Mouse (Mus musculus): ENCODE results near the gene Sestd1. TPM values are rescaled to one million over a fixed set of nuclear protein-coding genes. Genes with fewer than 3 reads are reported as not detected.

Gene Sestd1
- polyA plus RNA-seq, 1 experiment from 2014 or later = 14.1 TPM

DNA sequence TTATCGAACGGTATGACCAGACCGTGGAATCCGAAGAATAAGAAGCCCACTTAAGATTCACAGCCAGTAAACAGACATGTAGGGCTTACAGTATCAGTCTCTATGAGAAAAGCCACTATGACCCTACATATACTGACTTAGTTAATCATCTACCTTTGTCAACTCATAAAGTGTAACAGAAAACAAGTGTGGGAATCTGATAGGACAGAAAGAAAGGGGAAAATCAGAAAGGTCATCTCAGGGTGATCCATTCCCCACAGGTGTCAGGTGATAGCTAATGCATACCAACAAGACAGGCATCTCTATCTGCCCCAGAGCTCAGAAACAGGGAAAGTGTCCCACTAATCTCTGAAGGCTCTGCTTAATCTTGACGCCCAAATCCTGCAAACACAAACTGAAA is 4.5 kb downstream of the Sestd1 start:
- ATAC-seq (ENCODE audit: insufficient read depth, low FRiP score) = no peak
- no peaks in the 10 kb centered on the region for H3K9me3 ChIP-seq (replicated peaks; ENCODE audit: control insufficient read depth, low read length)
- H3K4me1 ChIP-seq (ENCODE audit: control insufficient read depth, insufficient read depth, low read length) = peaks cover 14% of the 10 kb centered on the region
- no peak overlapping the region for H3K9ac ChIP-seq (ENCODE audit: low read length)
- no peak overlapping the region for H3K4me2 ChIP-seq (ENCODE audit: low read depth, low read length)
- no peak overlapping the region for H3K27ac ChIP-seq (ENCODE audit: low read length)
- WGBS = 76% methylated on average over 5 of the region's 5 CpGs
- no peaks in the 10 kb centered on the region for H3K36me3 ChIP-seq (ENCODE audit: control insufficient read depth, insufficient read depth, low read length)
- H3K27me3 ChIP-seq (ENCODE audit: control insufficient read depth, insufficient read depth, low read length) = no peaks in the 10 kb centered on the region
- H3K4me3 ChIP-seq (replicated peaks; ENCODE audit: low read length) = no peak overlapping the region

DNA sequence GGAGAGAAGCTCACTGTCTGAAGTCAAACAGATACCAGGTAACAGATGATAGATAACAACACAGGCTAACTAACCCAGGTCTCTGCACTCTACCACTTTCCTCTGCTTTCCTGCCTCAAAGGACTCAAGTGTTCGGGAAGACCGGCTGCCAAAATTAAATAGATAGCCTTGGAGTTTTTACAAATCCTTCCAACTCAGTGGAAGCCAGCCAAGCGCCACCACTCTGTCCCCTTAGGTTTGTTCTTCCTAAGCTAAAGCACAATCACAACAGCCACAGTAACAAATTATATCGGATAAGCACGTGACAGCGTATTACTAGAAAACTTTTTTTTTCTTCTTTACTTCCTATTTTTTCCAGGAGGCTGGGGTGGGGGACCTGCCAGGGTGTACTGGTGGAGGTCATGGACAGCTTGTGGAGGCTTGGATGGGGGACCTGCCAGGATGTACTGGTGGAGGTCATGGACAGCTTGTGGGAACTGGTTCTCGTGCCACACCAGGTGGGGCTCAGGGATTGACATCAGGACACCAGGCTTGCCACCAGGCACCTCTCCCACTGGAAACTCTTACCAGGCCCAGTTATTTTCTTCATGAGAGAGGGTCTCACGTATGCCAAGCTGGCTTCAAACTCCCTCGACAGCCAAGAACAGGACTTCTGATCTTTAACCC is 5.3 kb downstream of the Sestd1 start:
- H3K9ac ChIP-seq (ENCODE audit: low read length) = no peak overlapping the region
- ATAC-seq (ENCODE audit: insufficient read depth, low FRiP score) = no peak
- H3K4me3 ChIP-seq (replicated peaks; ENCODE audit: low read length) = no peak overlapping the region
- H3K27me3 ChIP-seq (ENCODE audit: control insufficient read depth, insufficient read depth, low read length) = no peaks in the 10 kb centered on the region
- peaks cover 14% of the 10 kb centered on the region for H3K4me1 ChIP-seq (ENCODE audit: control insufficient read depth, insufficient read depth, low read length)
- no peaks in the 10 kb centered on the region for H3K9me3 ChIP-seq (replicated peaks; ENCODE audit: control insufficient read depth, low read length)
- H3K36me3 ChIP-seq (ENCODE audit: control insufficient read depth, insufficient read depth, low read length) = no peaks in the 10 kb centered on the region
- no peak overlapping the region for H3K27ac ChIP-seq (ENCODE audit: low read length)
- WGBS = 65% methylated on average over 9 of the region's 9 CpGs
- no peak overlapping the region for H3K4me2 ChIP-seq (ENCODE audit: low read depth, low read length)

DNA sequence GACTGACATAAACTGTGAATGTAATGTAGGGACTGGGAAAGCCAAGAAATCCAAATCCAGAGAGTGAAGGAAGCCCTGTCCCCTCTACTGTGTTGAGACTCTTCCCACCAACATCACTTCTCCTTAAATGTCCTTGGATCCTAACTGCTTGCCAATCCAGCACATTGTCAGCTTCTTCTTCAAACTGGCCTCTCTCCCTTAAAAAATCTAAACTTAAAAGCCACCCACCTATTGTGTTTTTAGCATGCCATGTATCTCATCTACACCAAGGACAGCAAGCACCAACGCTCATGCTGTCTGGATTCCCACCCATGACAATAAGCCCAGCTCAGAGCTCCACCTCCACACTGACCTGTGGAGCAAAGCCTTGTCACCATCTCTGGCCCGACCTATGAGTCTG is 7.4 kb downstream of the Sestd1 start:
- Histone ChIP-seq H3K27ac (ENCODE audit: low read length) (no peak overlapping the region), H3K4me1 (ENCODE audit: control insufficient read depth, insufficient read depth, low read length) (peaks cover 29% of the 10 kb centered on the region), H3K27me3 (ENCODE audit: control insufficient read depth, insufficient read depth, low read length) (no peaks in the 10 kb centered on the region), H3K9me3 (replicated peaks; ENCODE audit: control insufficient read depth, low read length) (no peaks in the 10 kb centered on the region), H3K36me3 (ENCODE audit: control insufficient read depth, insufficient read depth, low read length) (no peaks in the 10 kb centered on the region), H3K4me3 (replicated peaks; ENCODE audit: low read length) (no peak overlapping the region), H3K9ac (ENCODE audit: low read length) (no peak overlapping the region), H3K4me2 (ENCODE audit: low read depth, low read length) (no peak overlapping the region)
- no peak for ATAC-seq (ENCODE audit: insufficient read depth, low FRiP score)
- WGBS = 82% methylated on average over 2 of the region's 2 CpGs

DNA sequence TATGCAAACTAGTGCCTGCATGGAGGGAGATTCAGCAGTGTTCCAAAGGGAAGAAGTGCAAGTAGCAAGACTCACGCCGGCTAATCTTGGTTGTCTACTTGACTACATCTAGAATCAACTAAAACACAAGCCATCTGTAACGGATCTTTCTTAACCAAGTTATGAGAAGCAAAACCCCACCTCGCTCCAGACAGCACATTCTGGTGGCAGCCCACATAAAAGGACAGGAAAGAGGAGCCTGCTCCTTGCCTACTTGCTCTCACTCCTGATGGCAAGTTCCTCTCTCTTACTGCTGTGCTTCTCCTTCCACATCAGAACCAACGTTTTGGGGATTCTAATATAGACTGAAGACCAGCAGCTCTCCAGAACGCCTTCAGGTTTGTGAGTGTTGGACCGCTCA is 9.6 kb downstream of the Sestd1 start:
- H3K4me2 ChIP-seq (ENCODE audit: low read depth, low read length) = no peak overlapping the region
- H3K9me3 ChIP-seq (replicated peaks; ENCODE audit: control insufficient read depth, low read length) = no peaks in the 10 kb centered on the region
- H3K27ac ChIP-seq (ENCODE audit: low read length) = no peak overlapping the region
- H3K4me1 ChIP-seq (ENCODE audit: control insufficient read depth, insufficient read depth, low read length) = peaks cover 41% of the 10 kb centered on the region
- no peaks in the 10 kb centered on the region for H3K36me3 ChIP-seq (ENCODE audit: control insufficient read depth, insufficient read depth, low read length)
- ATAC-seq (ENCODE audit: insufficient read depth, low FRiP score) = no peak
- no peaks in the 10 kb centered on the region for H3K27me3 ChIP-seq (ENCODE audit: control insufficient read depth, insufficient read depth, low read length)
- 79% methylated on average over 7 of the region's 7 CpGs for WGBS
- H3K9ac ChIP-seq (ENCODE audit: low read length) = no peak overlapping the region
- no peak overlapping the region for H3K4me3 ChIP-seq (replicated peaks; ENCODE audit: low read length)

DNA sequence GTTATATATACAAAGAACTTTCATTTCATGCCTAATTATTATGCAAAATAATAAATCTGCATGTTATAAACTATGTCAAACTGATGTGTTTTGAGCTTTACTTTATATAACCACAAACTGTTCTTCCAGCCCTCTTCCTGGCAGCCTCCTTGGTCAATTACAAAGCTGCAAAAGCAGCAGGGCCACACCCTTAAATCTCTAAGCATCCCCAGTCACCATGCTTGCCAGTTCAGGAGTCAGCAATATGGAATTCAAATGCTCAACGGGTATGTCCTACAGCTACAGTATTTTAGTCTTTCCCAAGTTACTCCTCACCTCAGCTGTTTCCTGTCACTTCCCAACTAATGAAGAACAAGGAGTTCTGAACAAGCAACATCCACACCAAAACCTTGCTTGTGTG is 10.3 kb downstream of the Sestd1 start:
- H3K4me1 ChIP-seq (ENCODE audit: control insufficient read depth, insufficient read depth, low read length) = peaks cover 43% of the 10 kb centered on the region
- no peaks in the 10 kb centered on the region for H3K9me3 ChIP-seq (replicated peaks; ENCODE audit: control insufficient read depth, low read length)
- 77% methylated on average over 1 of the region's 1 CpGs for WGBS
- no peak overlapping the region for H3K9ac ChIP-seq (ENCODE audit: low read length)
- no peak overlapping the region for H3K27ac ChIP-seq (ENCODE audit: low read length)
- H3K36me3 ChIP-seq (ENCODE audit: control insufficient read depth, insufficient read depth, low read length) = no peaks in the 10 kb centered on the region
- H3K27me3 ChIP-seq (ENCODE audit: control insufficient read depth, insufficient read depth, low read length) = no peaks in the 10 kb centered on the region
- ATAC-seq (ENCODE audit: insufficient read depth, low FRiP score) = no peak
- H3K4me3 ChIP-seq (replicated peaks; ENCODE audit: low read length) = no peak overlapping the region
- H3K4me2 ChIP-seq (ENCODE audit: low read depth, low read length) = no peak overlapping the region

DNA sequence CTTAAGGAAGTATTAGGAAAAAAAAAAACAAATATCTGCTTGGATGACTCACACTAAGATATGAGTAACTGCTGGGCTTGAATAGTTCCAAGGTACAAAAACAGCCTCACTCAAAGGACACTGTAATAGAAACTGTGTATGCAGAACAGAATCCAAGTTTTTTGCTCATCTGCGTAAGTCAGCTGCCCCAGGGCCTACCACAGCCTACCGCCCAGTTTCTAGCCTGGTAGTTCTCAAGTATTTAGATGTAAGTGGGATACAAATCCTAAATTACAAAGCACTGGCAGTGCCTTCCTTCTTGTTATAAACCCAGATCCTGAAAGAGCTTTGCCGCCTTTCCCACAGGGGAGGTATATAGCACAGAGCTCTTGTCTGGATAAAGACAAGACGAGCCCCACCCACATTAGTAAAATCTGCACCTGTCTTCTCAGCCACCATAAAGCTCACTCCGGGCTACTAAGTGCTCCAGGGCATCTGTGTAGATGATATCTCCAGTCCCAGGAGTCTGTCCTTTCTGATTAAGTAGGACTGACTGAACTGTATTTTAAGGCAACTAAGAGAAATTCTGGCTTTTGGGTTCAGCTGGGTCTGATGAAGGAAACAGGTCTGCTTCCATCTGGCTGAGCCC is 11.7 kb downstream of the Sestd1 start:
- Histone ChIP-seq H3K4me3 (replicated peaks; ENCODE audit: low read length) (no peak overlapping the region), H3K27me3 (ENCODE audit: control insufficient read depth, insufficient read depth, low read length) (no peaks in the 10 kb centered on the region), H3K4me1 (ENCODE audit: control insufficient read depth, insufficient read depth, low read length) (peaks cover 47% of the 10 kb centered on the region), H3K27ac (ENCODE audit: low read length) (peak overlapping the region; percentile 73), H3K9ac (ENCODE audit: low read length) (0 out of 2 replicates have a peak overlapping the region, but pooled peaks have one; percentile 36), H3K4me2 (ENCODE audit: low read depth, low read length) (no peak overlapping the region), H3K9me3 (replicated peaks; ENCODE audit: control insufficient read depth, low read length) (no peaks in the 10 kb centered on the region), H3K36me3 (ENCODE audit: control insufficient read depth, insufficient read depth, low read length) (no peaks in the 10 kb centered on the region)
- ATAC-seq (ENCODE audit: insufficient read depth, low FRiP score) = no peak
- WGBS = 69% methylated on average over 5 of the region's 5 CpGs

DNA sequence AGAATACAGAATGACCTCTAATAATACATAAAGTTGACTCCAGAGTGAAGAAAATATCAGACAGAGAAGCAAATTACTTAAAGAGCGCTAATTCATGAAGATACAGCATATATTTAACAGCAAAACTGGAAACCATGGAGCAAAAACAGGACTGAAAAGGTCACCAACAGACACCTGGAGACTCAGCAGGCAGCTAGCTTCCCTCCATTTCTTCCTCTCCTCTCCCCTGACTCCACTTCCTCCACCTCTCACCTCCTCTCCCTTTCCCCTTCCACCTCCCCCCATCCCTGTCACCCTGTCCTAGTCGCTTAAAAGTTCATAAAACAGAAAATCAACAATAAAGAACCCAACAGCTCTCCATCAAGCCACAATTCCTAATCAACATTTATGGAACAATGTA is 13.5 kb downstream of the Sestd1 start:
- Histone ChIP-seq H3K27ac (ENCODE audit: low read length) (no peak overlapping the region), H3K4me1 (ENCODE audit: control insufficient read depth, insufficient read depth, low read length) (peaks cover 57% of the 10 kb centered on the region)
- 89% methylated on average over 2 of the region's 2 CpGs for WGBS

DNA sequence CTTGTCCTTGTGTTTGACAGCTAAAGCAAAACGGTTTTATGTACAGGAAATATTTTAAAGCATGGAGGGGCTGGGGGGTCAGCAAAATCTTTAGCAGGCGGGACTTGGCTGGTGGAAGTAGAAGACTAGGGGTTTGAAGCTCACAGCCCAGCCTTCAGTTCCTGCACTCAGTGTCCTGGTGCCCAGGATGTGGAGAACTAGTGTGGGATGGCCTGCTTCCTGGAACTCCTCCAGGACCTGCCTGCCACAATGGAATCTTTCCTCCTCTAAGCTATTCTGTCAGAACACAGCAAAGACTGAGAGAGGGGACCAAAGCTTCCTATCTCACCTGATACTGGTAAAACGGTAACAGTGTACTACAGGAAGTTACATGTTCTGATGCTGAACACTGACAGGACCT is 14.4 kb downstream of the Sestd1 start:
- H3K4me2 ChIP-seq (ENCODE audit: low read depth, low read length) = no peak overlapping the region
- H3K9me3 ChIP-seq (replicated peaks; ENCODE audit: control insufficient read depth, low read length) = no peaks in the 10 kb centered on the region
- WGBS = 54% methylated on average over 3 of the region's 3 CpGs
- no peaks in the 10 kb centered on the region for H3K27me3 ChIP-seq (ENCODE audit: control insufficient read depth, insufficient read depth, low read length)
- no peak for ATAC-seq (ENCODE audit: insufficient read depth, low FRiP score)
- H3K36me3 ChIP-seq (ENCODE audit: control insufficient read depth, insufficient read depth, low read length) = no peaks in the 10 kb centered on the region
- H3K4me3 ChIP-seq (replicated peaks; ENCODE audit: low read length) = no peak overlapping the region
- H3K4me1 ChIP-seq (ENCODE audit: control insufficient read depth, insufficient read depth, low read length) = peaks cover 57% of the 10 kb centered on the region
- H3K9ac ChIP-seq (ENCODE audit: low read length) = no peak overlapping the region
- H3K27ac ChIP-seq (ENCODE audit: low read length) = no peak overlapping the region

More for the DNA sequence above, 13.5 kb downstream of the Sestd1 start:
- no peaks in the 10 kb centered on the region for H3K9me3 ChIP-seq (replicated peaks; ENCODE audit: control insufficient read depth, low read length)
- no peak for ATAC-seq (ENCODE audit: insufficient read depth, low FRiP score)
- no peak overlapping the region for H3K9ac ChIP-seq (ENCODE audit: low read length)
- H3K4me3 ChIP-seq (replicated peaks; ENCODE audit: low read length) = no peak overlapping the region
- no peak overlapping the region for H3K4me2 ChIP-seq (ENCODE audit: low read depth, low read length)
- no peaks in the 10 kb centered on the region for H3K36me3 ChIP-seq (ENCODE audit: control insufficient read depth, insufficient read depth, low read length)
- no peaks in the 10 kb centered on the region for H3K27me3 ChIP-seq (ENCODE audit: control insufficient read depth, insufficient read depth, low read length)

DNA sequence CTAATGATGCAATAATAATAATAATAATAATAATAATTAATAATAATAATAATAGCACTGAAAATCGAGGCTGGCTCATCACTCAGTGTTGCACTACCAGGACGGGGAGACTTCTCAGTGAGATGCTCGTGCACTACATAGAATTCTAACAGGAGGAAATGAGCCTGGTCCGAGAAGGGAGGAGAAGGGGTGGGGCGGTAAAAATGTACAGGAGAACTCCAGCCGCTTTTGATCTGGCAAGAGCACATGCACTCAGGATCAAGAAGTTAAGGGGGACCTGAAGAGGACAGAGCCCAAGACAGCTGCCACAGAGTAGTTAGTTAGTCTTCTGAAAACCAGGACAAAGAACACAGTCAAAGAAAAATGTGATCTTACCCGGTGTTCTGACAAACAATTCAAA is 15.1 kb downstream of the Sestd1 start:
- Histone ChIP-seq H3K4me3 (replicated peaks; ENCODE audit: low read length) (no peak overlapping the region), H3K36me3 (ENCODE audit: control insufficient read depth, insufficient read depth, low read length) (no peaks in the 10 kb centered on the region), H3K4me2 (ENCODE audit: low read depth, low read length) (no peak overlapping the region), H3K9ac (ENCODE audit: low read length) (no peak overlapping the region), H3K27me3 (ENCODE audit: control insufficient read depth, insufficient read depth, low read length) (no peaks in the 10 kb centered on the region), H3K27ac (ENCODE audit: low read length) (no peak overlapping the region), H3K4me1 (ENCODE audit: control insufficient read depth, insufficient read depth, low read length) (peaks cover 57% of the 10 kb centered on the region), H3K9me3 (replicated peaks; ENCODE audit: control insufficient read depth, low read length) (no peaks in the 10 kb centered on the region)
- WGBS = 43% methylated on average over 7 of the region's 7 CpGs
- no peak for ATAC-seq (ENCODE audit: insufficient read depth, low FRiP score)
